Mouse (Mus musculus): ENCODE measurements around the gene Vmn1r220. TPM values are rescaled to one million over a fixed set of nuclear protein-coding genes. Genes with fewer than 3 reads are reported as not detected.

Vmn1r220 gene
- total RNA-seq (2023): not detected

GRCm38 (mm10) chr13:23187875-23188274 is at the start of gene Vmn1r220:
TSS of gene Vmn1r220 (minus strand) at chr13:23187975.

GRCm38 (mm10) chr13:23235847-23236246 is 48.1 kb upstream of the Vmn1r220 start, which contains the start of gene Vmn1r222:
TSS of gene Vmn1r222 (minus strand) at chr13:23235947.

GRCm38 (mm10) chr13:23213827-23214226 is 26.1 kb upstream of the Vmn1r220 start, which contains the start of gene Vmn1r221:
TSS of gene Vmn1r221 (plus strand) at chr13:23214127.

GRCm38 (mm10) chr13:23159012-23159411 is 28.8 kb downstream of the Vmn1r220 start, which contains the start of gene Vmn1r219:
TSS of gene Vmn1r219 (plus strand) at chr13:23159312.

GRCm38 (mm10) chr13:23133099-23133498 is 54.7 kb downstream of the Vmn1r220 start, which contains the start of gene Vmn1r218:
TSS of gene Vmn1r218 (plus strand) at chr13:23133155.

Other genes starting within 250 kb of the Vmn1r220 start
- not detected for gene Vmn1r213, start 180.3 kb downstream of the Vmn1r220 start, total RNA-seq (2023)
- gene Vmn1r214, start 157.6 kb downstream of the Vmn1r220 start, total RNA-seq (2023): not detected
- gene Vmn1r215, start 120.0 kb downstream of the Vmn1r220 start, total RNA-seq (2023): not detected
- not detected for gene Vmn1r217, start 69.7 kb downstream of the Vmn1r220 start, total RNA-seq (2023)
- not detected for gene Vmn1r218, start 54.8 kb downstream of the Vmn1r220 start, total RNA-seq (2023)
- not detected for gene Vmn1r219, start 28.7 kb downstream of the Vmn1r220 start, total RNA-seq (2023)
- not detected for gene Vmn1r221, start 26.2 kb upstream of the Vmn1r220 start, total RNA-seq (2023)
- not detected for gene Vmn1r222, start 48.0 kb upstream of the Vmn1r220 start, total RNA-seq (2023)
- not detected for gene Vmn1r223, start 59.2 kb upstream of the Vmn1r220 start, total RNA-seq (2023)
- 10 to 100 TPM; 20.0 to 22.2 TPM for gene Zfp322a, start 181.2 kb upstream of the Vmn1r220 start, total RNA-seq (2023)
- 10 to 100 TPM; 19.1 to 21.9 TPM for gene Abt1, start 235.9 kb upstream of the Vmn1r220 start, total RNA-seq (2023)